Mouse (Mus musculus) midbrain, embryonic 13.5 days (tissue): ENCODE measurements around the gene Ylpm1. TPM values are rescaled to one million over a fixed set of nuclear protein-coding genes. Genes with fewer than 3 reads are reported as not detected.

ENCODE experiments used
- ATAC-seq: fragments of 200-750 bp; cut with Nextera tagmentation; 2 replicates; pipeline ENCODE4 v1.8.0; 2017; ENCODE audit warnings: mild to moderate bottlenecking, moderate TSS enrichment, moderate library complexity
- H3K27ac ChIP-seq: fragments of 300-500 bp; sonication (generic); 2 replicates; pipeline ENCODE4 v1.5.1; 2015; ENCODE audit warnings: inconsistent platforms, mild to moderate bottlenecking, moderate library complexity
- H3K27me3 ChIP-seq: fragments of 300-500 bp; sonication (generic); 2 replicates; pipeline ENCODE4 v1.6.1; 2015; ENCODE audit warnings: mild to moderate bottlenecking, inconsistent platforms
- H3K36me3 ChIP-seq: fragments of 300-500 bp; sonication (generic); 2 replicates; pipeline ENCODE4 v1.6.1; 2015; ENCODE audit warnings: mild to moderate bottlenecking, inconsistent platforms
- H3K4me1 ChIP-seq: fragments of 300-500 bp; sonication (generic); replicated peaks from 2 replicates; pipeline ENCODE4 v1.6.1; 2015; ENCODE audit warnings: inconsistent platforms
- H3K4me2 ChIP-seq: fragments of 300-500 bp; sonication (generic); replicated peaks from 2 replicates; pipeline ENCODE4 v1.6.1; 2015; ENCODE audit warnings: moderate library complexity, mild to moderate bottlenecking, inconsistent platforms
- H3K4me3 ChIP-seq: fragments of 300-500 bp; sonication (generic); replicated peaks from 2 replicates; pipeline ENCODE4 v1.5.1; 2015; ENCODE audit warnings: mild to moderate bottlenecking, inconsistent platforms
- H3K9ac ChIP-seq: fragments of 300-500 bp; sonication (generic); replicated peaks from 2 replicates; pipeline ENCODE4 v1.6.1; 2015; ENCODE audit warnings: mild to moderate bottlenecking, inconsistent platforms
- H3K9me3 ChIP-seq: fragments of 300-500 bp; sonication (generic); 2 replicates; pipeline ENCODE4 v1.6.1; 2016; ENCODE audit warnings: mild to moderate bottlenecking, inconsistent platforms
- WGBS: fragments of 180-500 bp; shearing (Covaris S2); methylation state at CpG from one replicate; pipeline ENCODE4 v1.1.7; 2015; 5-methylcytosine and 5-hydroxymethylcytosine counted together
- polyA plus RNA-seq: library from polyadenylated mRNA; unstranded; fragments of >200 nt; fragmentation: Nextera tagmentation; extraction: Ambion mirVana; gene quantifications from 2 replicates; pipeline ENCODE4 v1.2.1, GENCODE M21; 2015

Gene Ylpm1
- polyA plus RNA-seq, 1 experiment from 2014 or later, result 40.2 TPM

GRCm38 (mm10) chr12:85095859-85096258 is 99.7 kb downstream of the Ylpm1 start:
- no peak overlapping the region for H3K4me3 ChIP-seq
- H3K9ac ChIP-seq, result no peak overlapping the region
- H3K27me3 ChIP-seq, result no peaks in the 10 kb centered on the region
- WGBS, result 90% methylated on average over 7 of the region's 7 CpGs
- no peaks in the 10 kb centered on the region for H3K9me3 ChIP-seq
- no peak overlapping the region for H3K27ac ChIP-seq
- no peak overlapping the region for H3K4me2 ChIP-seq
- no peaks in the 10 kb centered on the region for H3K36me3 ChIP-seq
- H3K4me1 ChIP-seq, result peaks cover 19% of the 10 kb centered on the region
- ATAC-seq, result no peak

GRCm38 (mm10) chr12:85101001-85101400 is 104.9 kb downstream of the Ylpm1 start:
- Histone ChIP-seq H3K9ac (no peak overlapping the region), H3K9me3 (no peaks in the 10 kb centered on the region), H3K4me1 (peaks cover 9% of the 10 kb centered on the region), H3K27me3 (no peaks in the 10 kb centered on the region), H3K4me2 (peak overlapping the region; percentile 26; the same call in 1 of the 2 replicates), H3K4me3 (no peak overlapping the region), H3K36me3 (no peaks in the 10 kb centered on the region), H3K27ac (0 out of 2 replicates have a peak overlapping the region, but pooled peaks have one; percentile 21)
- 27% methylated on average over 14 of the region's 14 CpGs for WGBS
- 0 out of 2 replicates have a peak, but pooled peaks have one; percentile 45 for ATAC-seq

GRCm38 (mm10) chr12:85101521-85102106 is 105.5 kb downstream of the Ylpm1 start:
- no peak for ATAC-seq
- 79% methylated on average over 5 of the region's 5 CpGs for WGBS
- Histone ChIP-seq H3K9me3 (no peaks in the 10 kb centered on the region), H3K9ac (no peak overlapping the region), H3K4me3 (no peak overlapping the region), H3K4me1 (peaks cover 14% of the 10 kb centered on the region), H3K27me3 (no peaks in the 10 kb centered on the region), H3K4me2 (no peak overlapping the region), H3K36me3 (no peaks in the 10 kb centered on the region), H3K27ac (no peak overlapping the region)

GRCm38 (mm10) chr12:85103096-85103495 is 107.0 kb downstream of the Ylpm1 start:
- Histone ChIP-seq H3K9me3 (no peaks in the 10 kb centered on the region), H3K4me2 (no peak overlapping the region), H3K36me3 (no peaks in the 10 kb centered on the region), H3K9ac (no peak overlapping the region), H3K27me3 (no peaks in the 10 kb centered on the region), H3K4me1 (peaks cover 14% of the 10 kb centered on the region), H3K4me3 (no peak overlapping the region), H3K27ac (no peak overlapping the region)
- 81% methylated on average over 8 of the region's 8 CpGs for WGBS
- ATAC-seq, result no peak

- no peak for ATAC-seq
- H3K36me3 ChIP-seq, result no peaks in the 10 kb centered on the region
- no peak overlapping the region for H3K4me3 ChIP-seq
- no peak overlapping the region for H3K4me2 ChIP-seq
- H3K9ac ChIP-seq, result no peak overlapping the region
- 90% methylated on average over 8 of the region's 8 CpGs for WGBS
- H3K27me3 ChIP-seq, result no peaks in the 10 kb centered on the region
- H3K4me1 ChIP-seq, result peaks cover 20% of the 10 kb centered on the region
- H3K9me3 ChIP-seq, result no peaks in the 10 kb centered on the region
- H3K27ac ChIP-seq, result no peak overlapping the region
Measured at GRCm38 (mm10) chr12:85104789-85105188, 108.7 kb downstream of the Ylpm1 start.

- Histone ChIP-seq H3K9me3 (no peaks in the 10 kb centered on the region), H3K27ac (no peak overlapping the region), H3K4me2 (0 out of 2 replicates have a peak overlapping the region, but pooled peaks have one; percentile 2), H3K4me1 (peaks cover 15% of the 10 kb centered on the region), H3K4me3 (no peak overlapping the region), H3K27me3 (no peaks in the 10 kb centered on the region), H3K36me3 (no peaks in the 10 kb centered on the region), H3K9ac (no peak overlapping the region)
- 4% methylated on average over 8 of the region's 8 CpGs for WGBS
- ATAC-seq, result no peak
Measured at GRCm38 (mm10) chr12:85106292-85106691, 110.2 kb downstream of the Ylpm1 start.

GRCm38 (mm10) chr12:85108643-85109042 is 112.5 kb downstream of the Ylpm1 start:
- Histone ChIP-seq H3K4me3 (no peak overlapping the region), H3K27me3 (no peaks in the 10 kb centered on the region), H3K4me1 (peaks cover 39% of the 10 kb centered on the region), H3K36me3 (peaks cover 4% of the 10 kb centered on the region; the same call in 1 of the 2 replicates), H3K4me2 (no peak overlapping the region), H3K27ac (no peak overlapping the region), H3K9me3 (no peaks in the 10 kb centered on the region), H3K9ac (no peak overlapping the region)
- WGBS, result 59% methylated on average over 3 of the region's 3 CpGs
- ATAC-seq, result no peak

GRCm38 (mm10) chr12:85109426-85109825 is 113.3 kb downstream of the Ylpm1 start:
- Histone ChIP-seq H3K27me3 (no peaks in the 10 kb centered on the region), H3K36me3 (peaks cover 5% of the 10 kb centered on the region; the same call in 1 of the 2 replicates), H3K4me2 (peak overlapping the region; percentile 91; the same call in 1 of the 2 replicates), H3K9me3 (no peaks in the 10 kb centered on the region), H3K4me1 (peaks cover 39% of the 10 kb centered on the region), H3K9ac (no peak overlapping the region), H3K4me3 (no peak overlapping the region), H3K27ac (no peak overlapping the region)
- 25% methylated on average over 4 of the region's 4 CpGs for WGBS
- no peak for ATAC-seq

- peak overlapping the region; percentile 91 for H3K4me2 ChIP-seq
- no peaks in the 10 kb centered on the region for H3K27me3 ChIP-seq
- H3K4me3 ChIP-seq, result peak overlapping the region; percentile 100
- H3K27ac ChIP-seq, result peak overlapping the region; percentile 70
- H3K36me3 ChIP-seq, result peaks cover 12% of the 10 kb centered on the region; the same call in 1 of the 2 replicates
- H3K9ac ChIP-seq, result peak overlapping the region; percentile 94
- no peaks in the 10 kb centered on the region for H3K9me3 ChIP-seq
- 11% methylated on average over 18 of the region's 18 CpGs for WGBS
- ATAC-seq, result no peak; the same call in 1 of the 2 replicates
- peaks cover 39% of the 10 kb centered on the region for H3K4me1 ChIP-seq
Measured at GRCm38 (mm10) chr12:85110011-85110697, 114.0 kb downstream of the Ylpm1 start.

- Histone ChIP-seq H3K36me3 (peaks cover 13% of the 10 kb centered on the region; the same call in 1 of the 2 replicates), H3K27me3 (no peaks in the 10 kb centered on the region), H3K4me1 (peaks cover 39% of the 10 kb centered on the region), H3K9me3 (no peaks in the 10 kb centered on the region), H3K9ac (peak within 1 kb of the TSS; percentile 94), H3K4me3 (peak within 1 kb of the TSS; percentile 100), H3K4me2 (peak within 1 kb of the TSS; percentile 91), H3K27ac (peak within 1 kb of the TSS; percentile 70)
- ATAC-seq, result peak; percentile 98
- under 1% methylated on average over 76 of the region's 83 CpGs for WGBS
Measured at GRCm38 (mm10) chr12:85110698-85111592, 114.8 kb downstream of the Ylpm1 start, which contains the start of the genes Prox2 and Dlst. TSS of gene Prox2 (minus strand) at chr12:85110759. TSS of gene Dlst (plus strand) at chr12:85110833.

- Histone ChIP-seq H3K4me2 (peak overlapping the region; percentile 91; the same call in 1 of the 2 replicates), H3K27me3 (no peaks in the 10 kb centered on the region), H3K36me3 (peaks cover 16% of the 10 kb centered on the region; the same call in 1 of the 2 replicates), H3K4me1 (peaks cover 34% of the 10 kb centered on the region), H3K9ac (no peak overlapping the region), H3K9me3 (no peaks in the 10 kb centered on the region), H3K27ac (no peak overlapping the region), H3K4me3 (no peak overlapping the region)
- 92% methylated on average over 7 of the region's 7 CpGs for WGBS
- no peak for ATAC-seq
Measured at GRCm38 (mm10) chr12:85112550-85113251, 116.6 kb downstream of the Ylpm1 start.
